Mouse (Mus musculus) A20 (cell line): ENCODE data around the gene Plxna1.

ENCODE experiments used
- DNase-seq: peaks from one replicate; pipeline ENCODE4 v3.0.0-alpha.2; 2011; ENCODE audit warnings: low read depth, low spot score

Gene Plxna1

GRCm38 (mm10) chr6:89362281-89363106 is at the start of gene Plxna1:
Gene Plxna1 (minus strand): TSS chr6:89362620.
- peak; percentile 44 for DNase-seq

DNA sequence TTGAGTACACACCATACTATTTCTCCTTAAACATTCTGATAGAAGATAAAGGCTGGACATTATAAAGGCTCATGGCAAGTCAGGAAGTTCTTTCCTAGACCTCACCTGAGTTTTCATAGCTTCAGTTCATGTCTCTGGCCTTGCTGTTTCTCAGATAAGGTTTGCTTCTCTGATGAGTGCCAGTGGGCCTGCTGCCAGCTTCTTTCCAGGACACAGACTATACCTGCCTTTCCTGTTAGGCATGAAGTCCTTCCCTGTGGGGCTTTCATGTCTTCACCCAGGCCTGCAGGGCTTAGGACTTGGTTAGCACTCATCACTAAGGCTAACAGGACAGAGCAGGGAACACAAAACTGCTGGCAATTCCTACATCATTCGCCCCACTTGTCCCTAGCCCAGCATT is 46.6 kb upstream of the Plxna1 start:
- no peak for DNase-seq

GRCm38 (mm10) chr6:89408259-89408658 is 45.8 kb upstream of the Plxna1 start:
- no peak for DNase-seq

- no peak for DNase-seq
Measured at GRCm38 (mm10) chr6:89407247-89407889, 44.9 kb upstream of the Plxna1 start.

- no peak for DNase-seq
Measured at GRCm38 (mm10) chr6:89404964-89405363, 42.5 kb upstream of the Plxna1 start.

GRCm38 (mm10) chr6:89403257-89404225 is 41.1 kb upstream of the Plxna1 start:
- no peak for DNase-seq

GRCm38 (mm10) chr6:89402406-89402805 is 40.0 kb upstream of the Plxna1 start:
- DNase-seq = no peak

- DNase-seq = no peak
Measured at GRCm38 (mm10) chr6:89399564-89399963, 37.1 kb upstream of the Plxna1 start.

GRCm38 (mm10) chr6:89397919-89398318 is 35.5 kb upstream of the Plxna1 start:
- DNase-seq = peak; percentile 72

- DNase-seq = no peak
Measured at GRCm38 (mm10) chr6:89393820-89394219, 31.4 kb upstream of the Plxna1 start.

DNA sequence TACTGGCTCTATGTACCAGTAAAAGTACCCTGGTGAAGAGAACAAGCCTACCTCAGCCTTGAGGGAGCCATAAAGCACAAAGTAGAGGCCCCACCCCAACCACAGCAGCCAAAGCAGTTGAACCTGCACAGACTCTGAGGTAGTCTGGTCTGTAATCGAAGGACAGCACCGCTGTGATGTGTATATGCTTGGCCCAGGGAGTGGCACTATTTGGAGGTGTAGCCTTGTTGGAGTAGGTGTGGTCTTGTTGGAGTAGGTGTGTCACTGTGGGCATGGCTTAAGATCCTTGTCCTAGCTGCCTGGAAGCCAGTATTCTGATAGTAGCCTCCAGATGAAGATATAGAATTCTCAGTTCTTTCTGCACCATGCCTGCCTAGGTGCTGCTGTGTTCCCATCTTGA is 29.8 kb upstream of the Plxna1 start:
- DNase-seq = no peak

DNA sequence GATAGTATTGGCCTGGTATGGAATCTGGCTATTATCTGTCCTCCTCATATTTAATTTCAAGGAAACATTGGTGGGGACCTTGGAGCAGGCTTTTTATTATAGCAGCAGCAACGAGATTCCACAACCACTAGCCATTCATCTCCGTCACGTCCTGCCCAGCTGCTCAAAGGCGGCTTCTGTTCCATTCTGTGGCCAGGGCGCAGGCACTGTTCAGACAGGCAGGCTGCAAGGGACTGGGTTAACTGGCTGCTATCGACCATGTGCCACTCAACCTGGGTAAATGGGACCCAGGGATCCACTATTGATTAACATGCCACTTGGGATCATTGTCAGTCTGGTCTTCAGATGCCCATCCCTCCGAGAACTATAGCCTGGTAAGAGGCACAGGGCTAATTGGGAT is 27.4 kb upstream of the Plxna1 start:
- DNase-seq = no peak

- DNase-seq = no peak
Measured at GRCm38 (mm10) chr6:89386956-89387355, 24.5 kb upstream of the Plxna1 start.

DNA sequence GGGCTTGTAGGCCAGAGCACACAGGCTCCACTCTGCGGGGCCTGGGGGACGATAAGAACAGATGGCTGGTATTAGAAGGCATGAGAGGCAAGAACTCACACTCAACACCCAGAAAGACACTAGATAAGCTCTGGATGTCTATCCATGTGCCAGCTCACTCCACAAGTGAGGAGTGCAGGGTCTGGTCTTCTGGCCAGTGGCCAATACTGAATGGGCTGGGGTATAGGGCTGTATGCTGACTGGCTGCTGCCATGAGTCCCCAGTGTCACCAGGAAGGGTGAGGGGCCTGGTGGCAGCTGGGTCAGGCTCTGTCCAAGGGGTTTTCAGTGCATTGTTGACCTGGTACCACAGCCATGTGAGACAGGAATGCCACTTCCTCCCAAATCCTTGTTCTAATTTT is 22.3 kb upstream of the Plxna1 start:
- DNase-seq = no peak

DNA sequence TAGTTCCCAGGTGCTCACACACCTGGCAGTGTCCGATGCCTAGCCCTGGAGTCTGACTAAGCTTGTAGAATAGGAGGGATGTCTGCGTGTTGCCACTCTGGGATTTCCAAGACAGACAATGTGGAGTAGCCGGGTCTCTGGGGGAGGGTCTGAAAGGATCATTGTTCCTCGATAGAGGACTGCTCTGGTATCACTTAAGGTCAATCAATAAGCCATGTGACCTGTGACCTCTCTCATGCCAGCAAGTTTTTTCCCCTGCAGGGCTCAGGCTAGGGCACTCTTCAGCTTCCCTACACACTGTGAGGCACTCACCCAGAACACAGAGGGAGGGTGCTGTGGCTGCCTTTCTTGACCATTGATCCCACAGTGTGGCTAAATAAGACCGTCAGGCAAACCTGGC is 19.4 kb upstream of the Plxna1 start:
- DNase-seq = no peak

- no peak for DNase-seq
Measured at GRCm38 (mm10) chr6:89381172-89381571, 18.8 kb upstream of the Plxna1 start.

DNA sequence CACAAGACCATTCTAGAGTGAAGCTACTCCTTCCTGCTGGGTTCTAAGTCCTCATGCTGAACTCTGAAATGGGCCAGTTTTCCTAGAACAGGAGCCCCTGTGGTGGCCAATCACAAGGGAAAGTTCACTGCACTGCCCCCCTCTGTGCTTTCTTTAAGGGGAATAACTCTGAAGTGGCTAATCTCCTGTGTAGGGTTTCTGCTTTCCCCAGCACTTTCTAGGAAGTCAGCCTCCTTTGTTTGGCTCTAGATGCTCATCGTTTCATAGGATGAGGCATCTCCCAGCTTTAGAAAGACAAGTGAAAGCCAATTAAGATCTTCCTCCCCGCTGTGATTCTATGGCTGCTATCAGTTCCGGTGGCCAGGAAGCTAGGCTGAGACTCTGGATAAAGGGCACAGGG is 18.3 kb upstream of the Plxna1 start:
- no peak for DNase-seq

DNA sequence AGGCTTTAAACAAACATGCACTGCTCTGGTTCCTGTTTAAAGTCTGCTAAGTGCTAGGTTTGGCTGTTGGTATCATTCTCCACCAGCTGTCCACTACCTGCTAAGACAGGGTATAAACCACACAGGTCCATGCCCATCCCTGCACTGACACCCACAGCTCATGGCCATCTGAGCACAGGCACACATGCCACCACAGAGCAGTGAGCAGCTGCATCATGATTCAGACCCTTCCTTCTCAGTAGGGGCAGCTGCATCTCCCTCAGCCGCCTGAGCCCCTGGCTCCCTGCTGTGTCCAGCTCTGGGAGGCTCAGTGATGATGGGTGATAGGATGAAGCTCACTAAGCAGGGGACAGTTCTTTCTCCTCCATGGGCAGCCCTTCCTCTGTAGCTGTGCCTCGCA is 15.8 kb upstream of the Plxna1 start:
- DNase-seq = no peak

DNA sequence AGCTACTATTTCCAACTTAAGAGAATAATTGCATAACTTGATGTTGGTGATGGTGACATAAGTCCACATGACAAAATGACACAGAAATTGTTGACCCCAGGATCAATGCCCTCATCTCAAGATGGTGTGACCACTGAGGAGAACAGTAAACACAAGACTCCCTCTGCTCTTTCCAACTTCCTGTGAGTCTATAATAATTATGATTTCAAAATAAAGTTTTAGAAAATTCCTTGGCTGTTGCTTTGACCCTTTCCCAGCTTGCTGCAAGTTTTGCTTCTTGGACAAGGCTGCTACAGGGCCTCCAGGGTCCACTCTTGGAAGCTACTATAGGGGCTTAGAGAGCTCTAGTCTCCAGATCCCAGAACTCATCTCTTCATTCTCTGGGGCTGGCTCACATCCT is 6.4 kb upstream of the Plxna1 start:
- DNase-seq = no peak

GRCm38 (mm10) chr6:89364342-89364741 is 1.9 kb upstream of the Plxna1 start:
- DNase-seq = peak; percentile 17

- no peak for DNase-seq
Measured at GRCm38 (mm10) chr6:89363107-89363451, 659 bp upstream of the Plxna1 start.
